Mouse (Mus musculus) liver, embryonic 11.5 days (tissue): ENCODE measurements at regions not wholly inside any gene's neighbourhood (a gene's known extent, or its start where the extent isn't known, plus 50 kb on each side); places are given as distances from the start of the nearest gene placed in this dataset.
A peak's percentile ranks its signal among the peaks of the same experiment; 100 is the strongest.

Source experiments
- ATAC-seq: fragments of 200-750 bp; cut with Nextera tagmentation; replicated peaks from 2 replicates; pipeline ENCODE4 v1.8.0; 2017; ENCODE audit warnings: moderate number of reproducible peaks, mild to moderate bottlenecking, moderate TSS enrichment, moderate library complexity; ENCODE audit not compliant: low FRiP score
- DNase-seq: peaks from one replicate; pipeline ENCODE4 v3.0.0-alpha.2; 2017; ENCODE audit warnings: low spot score
- H3K27ac ChIP-seq: fragments of 300-500 bp; sonication (generic); 2 replicates; pipeline ENCODE4 v1.5.1; 2014; ENCODE audit warnings: mild to moderate bottlenecking, low read depth, low read length, control low read depth
- H3K27me3 ChIP-seq: fragments of 300-500 bp; sonication (generic); replicated peaks from 2 replicates; pipeline ENCODE4 v1.6.1; 2014; ENCODE audit warnings: low read length, mixed read lengths; ENCODE audit not compliant: control insufficient read depth, insufficient read depth
- H3K36me3 ChIP-seq: fragments of 300-500 bp; sonication (generic); 2 replicates; pipeline ENCODE4 v1.6.1; 2014; ENCODE audit warnings: mild to moderate bottlenecking, low read length, moderate library complexity, mixed read lengths; ENCODE audit not compliant: control insufficient read depth, insufficient read depth
- H3K4me1 ChIP-seq: fragments of 300-500 bp; sonication (generic); replicated peaks from 2 replicates; pipeline ENCODE4 v1.6.1; 2014; ENCODE audit warnings: low read length, mixed read lengths; ENCODE audit not compliant: control insufficient read depth, insufficient read depth
- H3K4me2 ChIP-seq: fragments of 300-500 bp; sonication (generic); 2 replicates; pipeline ENCODE4 v1.6.1; 2014; ENCODE audit warnings: mild to moderate bottlenecking, control low read depth, moderate library complexity
- H3K4me3 ChIP-seq: fragments of 300-500 bp; sonication (generic); 2 replicates; pipeline ENCODE4 v1.5.1; 2014; ENCODE audit warnings: low read depth, low read length, control low read depth
- H3K9ac ChIP-seq: fragments of 300-500 bp; sonication (generic); 2 replicates; pipeline ENCODE4 v1.6.1; 2014; ENCODE audit warnings: low read depth, low read length, control low read depth
- H3K9me3 ChIP-seq: fragments of 300-500 bp; sonication (generic); 2 replicates; pipeline ENCODE4 v1.6.1; 2016; ENCODE audit warnings: low read length, inconsistent platforms, mixed read lengths; ENCODE audit not compliant: control insufficient read depth
- WGBS: fragments of 180-500 bp; shearing (Covaris S2); extraction: QIAGEN DNeasy Blood & Tissue Kit; methylation state at CpG from one replicate; pipeline ENCODE4 v1.1.7; 2014; 5-methylcytosine and 5-hydroxymethylcytosine counted together

DNA sequence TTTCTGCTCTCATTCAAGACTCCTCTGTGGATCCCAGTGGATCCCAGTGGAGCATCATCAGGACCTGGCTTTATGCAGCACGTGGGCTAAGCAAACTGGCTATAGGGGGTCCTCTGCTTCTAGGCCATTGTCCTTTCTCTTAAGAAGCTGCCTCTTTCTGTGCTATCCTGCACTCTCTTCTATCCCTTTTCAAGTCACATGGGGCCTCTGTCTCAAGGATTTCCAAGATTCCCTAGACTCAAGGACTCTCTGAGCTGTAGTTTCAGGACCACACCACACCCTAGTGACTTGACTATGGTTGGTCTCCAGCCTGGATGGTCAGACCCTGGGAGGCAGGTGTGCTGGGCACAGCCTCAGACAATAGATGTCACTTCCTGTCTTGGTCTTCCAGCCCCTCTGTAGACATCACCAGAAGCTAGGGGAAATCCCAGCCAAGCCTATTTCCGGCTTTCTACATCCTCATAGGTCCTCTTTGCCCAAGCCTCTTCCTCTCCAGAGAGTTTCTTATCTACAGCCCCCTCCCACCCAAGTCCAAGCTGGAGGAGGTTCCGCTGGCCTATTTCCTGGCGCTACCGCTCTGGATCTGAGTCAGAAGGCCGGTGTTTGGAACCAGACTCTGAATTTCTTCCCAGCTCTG is 78.6 kb upstream of the Mef2a start:
- H3K4me1 ChIP-seq: no peaks in the 10 kb centered on the region
- no peak overlapping the region for H3K27ac ChIP-seq
- ATAC-seq: no peak
- no peak overlapping the region for H3K9ac ChIP-seq
- WGBS: 47% methylated on average over 6 of the region's 6 CpGs
- H3K4me3 ChIP-seq: no peak overlapping the region
- DNase-seq: no peak
- H3K36me3 ChIP-seq: no peaks in the 10 kb centered on the region
- no peak overlapping the region for H3K4me2 ChIP-seq
- no peaks in the 10 kb centered on the region for H3K27me3 ChIP-seq
- H3K9me3 ChIP-seq: no peaks in the 10 kb centered on the region

DNA sequence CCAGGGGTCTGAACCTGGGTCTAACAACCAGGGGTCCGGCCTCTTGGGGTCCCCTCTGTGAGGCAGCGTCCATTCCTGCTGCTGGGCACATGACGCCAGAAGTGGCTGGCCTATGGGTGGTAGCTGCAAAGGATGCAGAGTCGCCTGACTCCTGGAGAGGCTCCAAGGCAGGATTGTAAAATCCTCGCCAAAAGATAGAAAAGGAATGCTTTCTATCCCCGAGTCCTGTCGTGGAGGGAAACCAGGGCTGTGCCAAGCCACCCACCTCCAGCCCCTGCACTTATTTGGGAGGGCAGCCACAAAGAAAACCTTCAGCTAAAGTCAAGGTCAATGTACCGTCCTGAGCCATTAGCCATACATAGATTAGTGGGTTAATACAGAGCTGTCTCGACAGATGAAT is 73.9 kb upstream of the Mef2a start:
- Histone ChIP-seq H3K27me3 (no peaks in the 10 kb centered on the region), H3K4me2 (no peak overlapping the region), H3K4me3 (no peak overlapping the region), H3K4me1 (peaks cover 20% of the 10 kb centered on the region), H3K9ac (no peak overlapping the region), H3K9me3 (no peaks in the 10 kb centered on the region), H3K27ac (peak overlapping the region; percentile 5; the same call in 1 of the 2 replicates), H3K36me3 (no peaks in the 10 kb centered on the region)
- WGBS: 71% methylated on average over 9 of the region's 9 CpGs
- ATAC-seq: no peak
- DNase-seq: no peak

DNA sequence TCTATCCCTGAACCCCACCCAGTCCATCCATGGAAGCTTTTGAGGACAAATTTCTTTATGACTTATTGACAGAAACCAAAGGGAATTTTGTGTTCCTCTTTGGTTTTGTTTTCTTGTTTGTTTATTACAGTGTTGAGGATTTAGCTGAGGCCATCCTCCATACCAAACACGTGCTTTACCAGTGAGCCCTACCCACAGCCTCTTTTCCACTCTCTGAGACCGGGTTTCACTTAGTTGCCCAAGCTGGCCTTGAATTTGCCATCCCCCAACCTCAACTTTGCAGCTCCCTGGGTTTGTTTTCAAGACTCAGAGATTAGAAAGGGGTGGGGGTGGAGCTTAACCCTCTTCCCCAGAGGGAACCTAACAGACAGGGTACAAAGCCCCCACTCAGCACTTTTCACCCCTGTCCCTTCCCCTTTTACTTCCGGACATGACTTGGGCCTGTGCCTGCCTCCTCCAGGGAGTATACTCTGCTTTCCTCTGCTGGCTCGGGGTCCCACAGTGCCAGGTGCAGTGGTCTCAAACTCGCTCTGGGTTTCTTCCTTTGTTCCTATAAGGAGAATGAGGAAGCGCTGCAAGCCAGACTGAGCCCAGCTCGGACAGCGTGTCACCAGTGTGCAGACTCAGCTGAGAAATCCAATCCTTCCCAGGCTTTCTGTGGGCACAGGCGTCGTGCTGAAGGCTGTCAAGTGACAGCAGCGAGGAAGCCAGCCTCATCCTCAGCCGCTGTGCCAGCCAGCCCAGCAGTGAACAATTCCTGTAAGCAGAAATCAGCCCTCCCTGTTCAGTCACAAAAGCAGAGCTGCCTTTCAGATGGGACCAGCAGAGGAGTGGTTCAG is 72.8 kb upstream of the Mef2a start:
- DNase-seq: no peak

DNA sequence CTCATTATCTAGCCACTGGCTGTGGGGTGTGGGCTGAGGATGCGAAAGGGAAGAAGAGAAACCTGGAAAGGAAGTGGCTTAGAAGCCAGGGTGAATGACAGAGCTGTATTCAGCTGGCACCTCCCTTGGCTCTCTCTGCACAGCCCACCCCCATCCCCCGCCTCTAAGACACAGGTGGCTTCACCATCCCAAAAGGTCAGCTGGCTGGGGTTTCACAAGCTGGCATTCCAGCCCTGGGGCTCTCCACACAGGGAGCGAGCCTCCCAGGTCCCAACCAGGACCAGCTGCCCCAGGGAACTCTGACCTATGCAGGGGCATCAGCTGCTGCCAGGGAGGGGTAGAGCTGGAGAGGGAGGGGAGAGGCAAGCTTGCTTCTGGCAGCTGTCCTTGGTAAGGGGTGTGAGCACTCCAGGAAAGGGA is 71.9 kb upstream of the Mef2a start:
- no peaks in the 10 kb centered on the region for H3K27me3 ChIP-seq
- WGBS: 63% methylated on average over 3 of the region's 3 CpGs
- no peak overlapping the region for H3K4me3 ChIP-seq
- H3K9ac ChIP-seq: no peak overlapping the region
- no peak overlapping the region for H3K27ac ChIP-seq
- peaks cover 20% of the 10 kb centered on the region for H3K4me1 ChIP-seq
- H3K4me2 ChIP-seq: no peak overlapping the region
- H3K36me3 ChIP-seq: no peaks in the 10 kb centered on the region
- DNase-seq (no peak), ATAC-seq (no peak)
- H3K9me3 ChIP-seq: no peaks in the 10 kb centered on the region

More for the DNA sequence above, 72.8 kb upstream of the Mef2a start:
- H3K4me3 ChIP-seq: no peak overlapping the region
- no peaks in the 10 kb centered on the region for H3K27me3 ChIP-seq
- no peaks in the 10 kb centered on the region for H3K9me3 ChIP-seq
- H3K27ac ChIP-seq: peak overlapping the region; percentile 52
- H3K4me1 ChIP-seq: peaks cover 20% of the 10 kb centered on the region
- WGBS: 23% methylated on average over 12 of the region's 12 CpGs
- H3K4me2 ChIP-seq: 0 out of 2 replicates have a peak overlapping the region, but pooled peaks have one; percentile 22
- no peak overlapping the region for H3K9ac ChIP-seq
- no peaks in the 10 kb centered on the region for H3K36me3 ChIP-seq
- ATAC-seq: 0 out of 2 replicates have a peak, but pooled peaks have one; percentile 13

DNA sequence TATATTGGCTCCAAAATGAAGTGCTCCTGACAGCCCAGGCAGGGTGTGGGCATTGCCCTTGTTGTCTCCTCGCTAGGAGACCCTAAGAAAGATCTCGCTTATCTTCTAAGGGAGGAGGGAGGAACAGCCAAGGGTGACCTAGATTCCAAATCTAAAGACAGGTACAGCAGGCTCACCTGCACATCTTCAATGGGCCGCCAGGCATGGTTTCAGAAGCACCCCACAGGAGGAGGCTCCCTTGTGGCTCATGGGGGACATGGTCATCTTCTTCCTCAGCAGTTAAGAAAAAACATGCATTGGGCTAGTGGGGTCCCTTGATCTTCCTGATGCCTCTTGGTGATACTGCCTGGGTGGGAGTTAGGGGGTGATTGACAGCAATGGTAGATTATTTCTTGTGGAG is 71.0 kb upstream of the Mef2a start:
- Histone ChIP-seq H3K9me3 (no peaks in the 10 kb centered on the region), H3K4me3 (no peak overlapping the region), H3K4me2 (no peak overlapping the region), H3K4me1 (peaks cover 20% of the 10 kb centered on the region), H3K36me3 (no peaks in the 10 kb centered on the region), H3K27me3 (no peaks in the 10 kb centered on the region), H3K9ac (no peak overlapping the region), H3K27ac (no peak overlapping the region)
- DNase-seq (no peak), ATAC-seq (no peak)
- 70% methylated on average over 3 of the region's 3 CpGs for WGBS

DNA sequence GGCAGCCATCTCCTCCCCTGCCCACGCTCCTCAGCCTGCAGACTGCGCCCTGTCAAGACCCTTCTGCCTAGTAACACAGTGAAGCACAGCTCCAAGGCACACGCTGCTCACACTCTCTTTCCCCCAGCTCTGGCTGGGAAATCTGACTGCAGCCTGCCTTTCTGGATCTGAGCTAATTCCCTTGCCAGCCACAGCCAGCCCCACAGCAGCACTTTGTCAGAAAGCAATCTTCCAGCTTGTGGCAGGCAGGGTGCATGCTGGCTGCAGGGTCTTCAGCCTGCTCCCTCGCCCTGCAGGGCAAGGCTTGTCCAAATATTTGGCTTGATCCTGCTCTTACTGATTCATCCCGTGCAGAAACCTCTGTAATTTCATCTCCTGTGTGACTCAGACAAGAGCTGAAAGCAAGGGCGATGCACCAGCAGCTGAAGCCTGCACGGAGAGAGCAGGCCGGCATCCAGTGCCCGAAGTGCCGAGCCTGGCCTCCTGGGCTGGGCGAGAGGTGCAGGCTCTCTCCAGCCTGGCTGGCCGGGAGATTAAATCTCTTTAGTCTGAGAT is 70.4 kb upstream of the Mef2a start:
- DNase-seq: no peak
- Histone ChIP-seq H3K9me3 (no peaks in the 10 kb centered on the region), H3K36me3 (no peaks in the 10 kb centered on the region), H3K9ac (no peak overlapping the region), H3K27ac (no peak overlapping the region; the same call in 1 of the 2 replicates), H3K4me3 (no peak overlapping the region), H3K27me3 (no peaks in the 10 kb centered on the region), H3K4me2 (no peak overlapping the region; the same call in 1 of the 2 replicates), H3K4me1 (peaks cover 20% of the 10 kb centered on the region)
- no peak; the same call in 1 of the 2 replicates for ATAC-seq
- 45% methylated on average over 12 of the region's 12 CpGs for WGBS

DNA sequence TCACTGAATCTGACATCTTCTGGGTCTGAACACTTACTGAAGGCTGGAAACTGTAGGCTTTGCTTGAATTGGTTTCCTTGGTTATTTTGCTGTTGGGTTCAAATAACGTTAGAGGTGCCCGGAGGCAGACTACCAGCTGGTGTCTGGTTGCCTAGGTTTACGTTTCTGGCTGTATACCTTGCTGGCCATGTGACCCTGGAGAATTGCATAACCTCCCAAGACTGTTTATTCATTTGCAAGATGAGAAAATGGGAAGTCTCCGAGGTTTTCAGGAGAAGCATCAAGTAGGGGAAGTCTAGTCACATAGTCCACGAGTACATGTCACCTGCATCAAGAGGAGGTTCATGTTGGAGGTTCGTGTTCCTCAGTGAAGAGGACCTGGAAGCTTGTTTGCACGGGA is 69.6 kb upstream of the Mef2a start:
- Histone ChIP-seq H3K9me3 (no peaks in the 10 kb centered on the region), H3K27ac (no peak overlapping the region), H3K36me3 (no peaks in the 10 kb centered on the region), H3K9ac (no peak overlapping the region), H3K4me3 (no peak overlapping the region), H3K4me1 (peaks cover 24% of the 10 kb centered on the region), H3K4me2 (no peak overlapping the region), H3K27me3 (no peaks in the 10 kb centered on the region)
- no peak for ATAC-seq
- DNase-seq: no peak
- 52% methylated on average over 7 of the region's 7 CpGs for WGBS

DNA sequence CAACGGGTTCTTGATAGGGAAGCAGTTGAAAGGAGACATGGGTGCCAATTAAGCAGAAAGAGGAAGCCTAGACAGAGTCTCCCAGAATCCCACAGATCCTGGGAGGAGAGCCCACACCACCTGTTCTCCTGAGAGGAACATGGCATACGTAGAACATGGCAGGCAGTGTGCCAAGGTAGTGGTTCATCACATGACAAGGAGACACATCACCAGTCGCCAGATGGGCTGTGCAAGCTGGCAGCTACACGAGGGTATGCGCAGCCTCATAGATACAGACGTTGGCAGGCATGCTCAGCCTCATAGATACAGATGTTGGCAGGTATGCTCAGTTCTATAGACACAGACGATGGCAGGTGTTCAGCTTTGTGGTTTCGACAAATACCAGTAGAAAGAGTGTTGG is 68.1 kb upstream of the Mef2a start:
- H3K9me3 ChIP-seq: no peaks in the 10 kb centered on the region
- DNase-seq (no peak), ATAC-seq (no peak)
- H3K4me1 ChIP-seq: peaks cover 27% of the 10 kb centered on the region
- no peak overlapping the region for H3K27ac ChIP-seq
- no peak overlapping the region for H3K4me3 ChIP-seq
- no peaks in the 10 kb centered on the region for H3K36me3 ChIP-seq
- H3K9ac ChIP-seq: no peak overlapping the region
- WGBS: 89% methylated on average over 8 of the region's 8 CpGs
- no peak overlapping the region for H3K4me2 ChIP-seq
- no peaks in the 10 kb centered on the region for H3K27me3 ChIP-seq
